Mouse (Mus musculus): Measurements from ENCODE around the gene Gm49361.

DNA sequence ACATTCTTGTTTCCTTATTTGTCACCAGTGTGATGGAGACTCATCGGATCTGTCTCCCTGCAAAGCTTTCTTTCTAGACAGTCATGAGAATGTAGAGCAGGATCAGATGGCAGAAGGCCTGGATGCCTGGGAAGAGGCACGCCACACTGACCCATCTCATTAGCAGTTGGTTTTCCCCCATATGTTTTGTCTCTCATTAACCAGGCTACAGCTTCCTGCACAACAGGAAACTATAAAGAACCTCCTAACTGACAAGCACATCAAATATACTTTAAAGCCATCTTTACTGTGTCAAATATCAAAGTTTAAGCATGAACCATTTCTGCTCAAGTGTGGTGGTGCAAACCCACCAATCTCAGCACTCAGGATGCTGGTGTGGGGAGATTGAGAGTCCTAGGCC lies 3.6 kb upstream of the Gm49361 start:
- no peak for TF ChIP-seq CTCF (IDR thresholded peaks at IDR 0.05; ENCODE audit: low read depth, low read length)
- no peak for TF ChIP-seq POLR2AphosphoS5 (IDR thresholded peaks at IDR 0.05; ENCODE audit: insufficient replicate concordance, low read depth, low read length)
- TF ChIP-seq GATA1 (IDR thresholded peaks at IDR 0.05; ENCODE audit: borderline replicate concordance, low read length), result no peak
- no peak for TF ChIP-seq TAL1 (conservative IDR thresholded peaks at IDR 0.05; ENCODE audit: low read depth, low read length)
- no peak for TF ChIP-seq GATA2 (IDR thresholded peaks at IDR 0.05; ENCODE audit: borderline replicate concordance, low read depth, low read length)

All from G1E (cell line).